Mouse (Mus musculus) frontal cortex, postnatal 25 days (tissue): Measurements from ENCODE around the gene Olfr24.
"Not testable (repeated sequence)": the region's sequence is repeated elsewhere in the genome, so short reads cannot be mapped to it uniquely, and the experiment has no call there.

Experiments used
- DNase-seq, 2 experiments: peaks; one replicate each; pipeline ENCODE4 v3.0.0; 2022; ENCODE audit warnings: low spot score in 2 of 2

The Olfr24 gene

GRCm38 (mm10) chr9:18763896-18764295 lies at the start of gene Olfr24:
Olfr24 (minus strand) TSS chr9:18763996.
- no peak for DNase-seq

GRCm38 (mm10) chr9:18785316-18785715 lies 21.5 kb upstream of the Olfr24 start:
- no peak for DNase-seq

- no peak for DNase-seq
These were observed 15.7 kb upstream of the Olfr24 start for GRCm38 (mm10) chr9:18779476-18779875.

GRCm38 (mm10) chr9:18778981-18779380 lies 15.2 kb upstream of the Olfr24 start:
- DNase-seq, result no peak

- no peak for DNase-seq
These were observed 8.2 kb downstream of the Olfr24 start for GRCm38 (mm10) chr9:18755595-18755994.

- no peak for DNase-seq
These were observed 19.2 kb downstream of the Olfr24 start for GRCm38 (mm10) chr9:18744639-18745038.

GRCm38 (mm10) chr9:18734177-18734576 lies 29.6 kb downstream of the Olfr24 start:
- DNase-seq, result not testable (repeated sequence)

GRCm38 (mm10) chr9:18722712-18723099 lies 41.1 kb downstream of the Olfr24 start:
- no peak for DNase-seq

- no peak for DNase-seq
These were observed 41.7 kb downstream of the Olfr24 start for GRCm38 (mm10) chr9:18721931-18722711.

- no peak for DNase-seq
These were observed 42.8 kb downstream of the Olfr24 start for GRCm38 (mm10) chr9:18721011-18721410.

GRCm38 (mm10) chr9:18705628-18706027 lies 58.2 kb downstream of the Olfr24 start:
- no peak for DNase-seq
